Mouse (Mus musculus): ENCODE results near the gene Gna15.

- TF ChIP-seq EP300 (IDR thresholded peaks at IDR 0.05; ENCODE audit: low read depth), result no peak
- no peak for TF ChIP-seq CTCF (IDR thresholded peaks at IDR 0.05; ENCODE audit: low read depth)
Observed at GRCm38 (mm10) chr10:81495151-81495550, 28.9 kb downstream of the Gna15 start.
